Mouse (Mus musculus) lung, postnatal 0 days (tissue): ENCODE results near the gene Olfr520. TPM values are rescaled to one million over a fixed set of nuclear protein-coding genes. Genes with fewer than 3 reads are reported as not detected.

Experiments
- ATAC-seq: fragments of 200-750 bp; cut with Nextera tagmentation; 2 replicates; pipeline ENCODE4 v1.8.0; 2017; ENCODE audit warnings: moderate library complexity
- DNase-seq: peaks from one replicate; pipeline ENCODE4 v3.0.0-alpha.2; 2016; ENCODE audit warnings: low spot score
- H3K27ac ChIP-seq: fragments of 300-500 bp; sonication (generic); 2 replicates; pipeline ENCODE4 v1.5.1; 2014; ENCODE audit warnings: antibody characterized with exemption, mild to moderate bottlenecking, low read length, mixed read lengths
- H3K27me3 ChIP-seq: fragments of 300-500 bp; sonication (generic); replicated peaks from 2 replicates; pipeline ENCODE4 v1.6.1; 2014; ENCODE audit warnings: low read length, mixed read lengths; ENCODE audit not compliant: insufficient read depth
- H3K36me3 ChIP-seq: fragments of 300-500 bp; sonication (generic); 2 replicates; pipeline ENCODE4 v1.6.1; 2014; ENCODE audit warnings: low read length, mixed read lengths; ENCODE audit not compliant: insufficient read depth
- H3K4me1 ChIP-seq: fragments of 300-500 bp; sonication (generic); 2 replicates; pipeline ENCODE4 v1.6.1; 2014; ENCODE audit warnings: antibody characterized with exemption, low read depth, low read length, mixed read lengths; ENCODE audit not compliant: insufficient read depth
- H3K4me2 ChIP-seq: fragments of 300-500 bp; sonication (generic); replicated peaks from 2 replicates; pipeline ENCODE4 v1.6.1; 2014; ENCODE audit warnings: low read depth, mild to moderate bottlenecking, low read length, moderate library complexity, mixed read lengths
- H3K4me3 ChIP-seq: fragments of 300-500 bp; sonication (generic); 2 replicates; pipeline ENCODE4 v1.5.1; 2014; ENCODE audit warnings: low read depth, low read length
- H3K9ac ChIP-seq: fragments of 300-500 bp; sonication (generic); replicated peaks from 2 replicates; pipeline ENCODE4 v1.6.1; 2014; ENCODE audit warnings: low read depth, mild to moderate bottlenecking
- H3K9me3 ChIP-seq: fragments of 300-500 bp; sonication (generic); 2 replicates; pipeline ENCODE4 v1.6.1; 2016; ENCODE audit warnings: low read length, mixed read lengths
- CTCF ChIP-seq: IDR thresholded peaks from 2 replicates; pipeline ENCODE4 v1.5.1; 2016; ENCODE audit warnings: antibody characterized with exemption, mild to moderate bottlenecking
- EP300 ChIP-seq: IDR thresholded peaks from 2 replicates; pipeline ENCODE4 v1.6.1; 2016; ENCODE audit warnings: antibody characterized with exemption, mild to moderate bottlenecking, control low read depth
- WGBS: fragments of 180-500 bp; shearing (Covaris S2); extraction: QIAGEN DNeasy Blood & Tissue Kit; methylation state at CpG from one replicate; pipeline ENCODE4 v1.1.7; 2014; 5-methylcytosine and 5-hydroxymethylcytosine counted together
- polyA plus RNA-seq: library from polyadenylated mRNA; unstranded; fragments of >200 nt; fragmentation: Nextera tagmentation; extraction: Ambion mirVana; gene quantifications from 2 replicates; pipeline ENCODE4 v1.2.1, GENCODE M21; 2015

The Olfr520 gene
- polyA plus RNA-seq, 1 experiment from 2014 or later, result not detected

DNA sequence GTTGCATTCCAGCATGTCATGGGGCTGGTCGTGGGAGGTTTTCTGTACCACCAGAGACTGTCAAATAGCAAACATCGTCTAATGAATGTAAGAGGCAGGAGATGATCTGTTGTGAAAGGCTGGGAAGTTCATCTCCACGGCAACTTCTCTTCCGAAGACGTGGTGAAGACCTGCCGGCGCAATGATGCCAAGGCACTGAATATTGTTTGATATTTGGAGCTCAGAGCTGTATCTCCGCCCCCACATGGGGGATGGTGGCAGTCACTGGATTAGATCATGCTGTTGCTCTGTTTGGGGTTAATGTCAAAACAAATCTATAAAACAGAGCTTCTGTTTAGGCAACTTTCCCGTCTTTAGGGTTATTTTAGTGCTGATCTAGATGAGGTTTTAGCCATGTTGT is 9.2 kb downstream of the Olfr520 start:
- Histone ChIP-seq H3K4me2 (no peak overlapping the region), H3K9ac (no peak overlapping the region), H3K27me3 (no peaks in the 10 kb centered on the region), H3K9me3 (no peaks in the 10 kb centered on the region), H3K27ac (no peak overlapping the region), H3K4me3 (no peak overlapping the region), H3K4me1 (no peaks in the 10 kb centered on the region), H3K36me3 (no peaks in the 10 kb centered on the region)
- WGBS, result 47% methylated on average over 9 of the region's 9 CpGs
- ATAC-seq (peak; percentile 26; the same call in 1 of the 2 replicates), DNase-seq (peak; percentile 35)
- no peak for TF ChIP-seq EP300
- no peak for TF ChIP-seq CTCF

DNA sequence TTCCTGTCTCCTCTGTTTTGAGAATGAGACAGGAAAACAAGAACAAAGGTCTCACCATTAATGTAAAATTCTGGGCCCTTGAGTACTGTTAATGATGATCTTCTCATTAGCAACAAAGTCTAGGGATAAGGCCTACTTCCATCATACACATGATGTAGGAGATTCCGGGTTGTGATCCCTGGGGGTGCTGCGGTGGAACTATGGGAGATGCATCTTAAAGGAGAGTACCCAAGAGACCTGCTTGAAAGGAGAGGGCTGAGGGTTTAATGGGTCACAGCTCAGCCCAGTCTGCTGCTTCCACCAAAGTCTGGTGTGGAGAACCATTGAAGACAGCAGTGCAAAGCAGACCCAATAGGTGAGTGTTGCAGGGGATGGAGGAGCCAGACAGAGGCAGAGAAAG is 33.1 kb downstream of the Olfr520 start, which contains the start of gene Olfr521:
Gene Olfr521 (plus strand): TSS at position 301 of the 400 bp plus-strand sequence.
- no peaks in the 10 kb centered on the region for H3K27me3 ChIP-seq
- H3K9me3 ChIP-seq, result peaks cover 6% of the 10 kb centered on the region; the same call in 1 of the 2 replicates
- no peak for DNase-seq
- H3K27ac ChIP-seq, result no peak within 1 kb of the TSS
- TF ChIP-seq CTCF (no peak), EP300 (no peak)
- H3K36me3 ChIP-seq, result no peaks in the 10 kb centered on the region
- no peak within 1 kb of the TSS for H3K4me3 ChIP-seq
- H3K9ac ChIP-seq, result no peak within 1 kb of the TSS
- no peak within 1 kb of the TSS for H3K4me2 ChIP-seq
- H3K4me1 ChIP-seq, result no peaks in the 10 kb centered on the region
- no peak for ATAC-seq
- WGBS, result 95% methylated on average over 2 of the region's 2 CpGs

DNA sequence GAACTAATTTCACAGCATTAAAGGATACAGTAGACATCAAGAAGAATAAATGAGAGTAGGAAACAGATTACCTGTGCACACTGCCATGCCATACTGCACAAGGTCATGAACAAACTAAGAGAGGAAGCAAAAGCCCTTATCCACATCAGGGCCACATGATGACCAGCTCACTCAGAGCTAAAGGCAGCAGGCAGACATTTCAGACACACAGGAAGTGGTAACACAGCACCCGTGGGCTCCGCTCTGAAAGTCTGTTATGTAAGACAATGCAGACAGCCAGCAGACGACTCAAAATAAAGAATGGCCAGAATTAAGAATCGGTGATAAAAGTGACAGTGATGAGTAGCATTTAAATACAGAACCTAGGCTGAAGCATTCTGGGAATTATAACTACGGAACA is 51.3 kb downstream of the Olfr520 start:
- Histone ChIP-seq H3K4me1 (no peaks in the 10 kb centered on the region), H3K4me3 (no peak overlapping the region), H3K4me2 (no peak overlapping the region), H3K27me3 (no peaks in the 10 kb centered on the region), H3K9ac (no peak overlapping the region), H3K36me3 (no peaks in the 10 kb centered on the region), H3K27ac (no peak overlapping the region), H3K9me3 (no peaks in the 10 kb centered on the region)
- no peak for ATAC-seq
- TF ChIP-seq EP300 (no peak), CTCF (no peak)
- peak; percentile 17 for DNase-seq
- 52% methylated on average over 5 of the region's 5 CpGs for WGBS

DNA sequence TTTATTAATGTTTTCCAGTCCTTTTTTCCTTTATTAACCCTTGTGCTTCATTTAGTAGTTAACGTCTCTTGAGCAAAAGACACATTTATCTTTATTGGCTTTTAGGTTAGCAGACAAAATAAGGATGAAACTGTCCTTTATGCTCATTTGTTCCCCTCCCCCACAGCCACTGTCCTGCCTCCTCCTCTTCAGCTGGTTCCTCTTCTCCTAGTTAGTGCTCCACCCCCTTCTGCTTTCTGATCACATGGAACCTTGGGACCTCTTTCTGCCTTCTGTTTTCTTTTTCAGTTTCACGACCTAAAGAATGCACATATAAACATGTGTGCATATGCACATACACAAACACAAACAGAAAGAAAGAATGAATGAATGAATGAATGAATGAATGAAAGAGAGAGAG is 51.8 kb downstream of the Olfr520 start:
- Histone ChIP-seq H3K4me3 (no peak overlapping the region), H3K27me3 (no peaks in the 10 kb centered on the region), H3K9ac (no peak overlapping the region), H3K4me1 (no peaks in the 10 kb centered on the region), H3K4me2 (no peak overlapping the region), H3K9me3 (no peaks in the 10 kb centered on the region), H3K27ac (no peak overlapping the region), H3K36me3 (no peaks in the 10 kb centered on the region)
- TF ChIP-seq EP300 (no peak), CTCF (no peak)
- 54% methylated on average over 2 of the region's 2 CpGs for WGBS
- DNase-seq (peak; percentile 27), ATAC-seq (no peak)

DNA sequence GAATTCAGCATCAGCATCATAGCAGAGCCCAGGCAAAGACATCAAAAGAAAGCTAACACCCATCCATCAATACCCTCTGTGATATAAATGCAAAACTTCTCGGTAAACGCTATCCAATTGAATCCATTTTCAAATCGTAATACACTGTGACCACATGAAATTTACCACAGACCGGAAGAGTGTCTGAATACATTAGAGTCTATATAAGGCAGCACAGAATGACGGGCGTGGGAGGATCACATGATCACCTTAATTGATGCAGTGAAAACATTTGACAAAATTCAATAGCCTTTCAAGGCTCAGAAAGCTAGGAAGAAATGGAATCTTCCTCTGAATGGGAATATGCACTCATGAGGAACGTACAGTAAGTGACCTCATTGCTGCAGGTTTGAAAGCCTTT is 53.3 kb downstream of the Olfr520 start:
- Histone ChIP-seq H3K9me3 (no peaks in the 10 kb centered on the region), H3K4me3 (no peak overlapping the region), H3K27me3 (no peaks in the 10 kb centered on the region), H3K4me2 (no peak overlapping the region), H3K27ac (no peak overlapping the region), H3K9ac (no peak overlapping the region), H3K36me3 (no peaks in the 10 kb centered on the region), H3K4me1 (no peaks in the 10 kb centered on the region)
- WGBS, result 87% methylated on average over 7 of the region's 7 CpGs
- TF ChIP-seq EP300, result no peak
- DNase-seq (no peak), ATAC-seq (no peak)

DNA sequence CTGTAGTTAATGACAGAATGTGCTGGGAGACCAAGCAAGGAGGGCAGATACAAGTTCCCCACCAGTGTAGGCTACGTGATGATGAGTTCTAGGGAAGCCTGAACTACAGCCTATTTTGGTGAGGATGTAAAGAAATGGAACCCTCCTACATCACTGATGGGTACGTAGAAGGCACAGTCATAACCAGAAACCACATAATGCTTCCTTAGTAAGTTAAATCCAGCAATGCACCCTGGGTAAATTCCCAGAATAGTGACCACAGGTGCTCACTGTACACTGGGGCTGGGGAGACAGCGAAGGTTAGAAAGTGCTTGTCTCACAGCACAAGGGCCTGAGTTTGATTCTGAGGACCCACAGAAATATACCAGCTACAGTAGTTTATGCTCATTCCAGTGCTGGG is 55.5 kb downstream of the Olfr520 start:
- Histone ChIP-seq H3K4me2 (no peak overlapping the region), H3K27me3 (no peaks in the 10 kb centered on the region), H3K4me1 (no peaks in the 10 kb centered on the region), H3K9ac (no peak overlapping the region), H3K36me3 (no peaks in the 10 kb centered on the region), H3K9me3 (no peaks in the 10 kb centered on the region), H3K27ac (no peak overlapping the region), H3K4me3 (no peak overlapping the region)
- 76% methylated on average over 3 of the region's 3 CpGs for WGBS
- DNase-seq, result no peak
- TF ChIP-seq CTCF, result no peak
- no peak for TF ChIP-seq EP300
- no peak for ATAC-seq

Other genes with a start within 250 kb of the Olfr520 start
- gene Rps3, start 246.5 kb upstream of the Olfr520 start, polyA plus RNA-seq, result 594 and 625 TPM in 2 replicates
- gene Arrb1, start 194.8 kb upstream of the Olfr520 start, polyA plus RNA-seq, result 21.7 and 25.7 TPM in 2 replicates
- gene Tpbgl, start 103.2 kb upstream of the Olfr520 start, polyA plus RNA-seq, result 0.58 and 0.79 TPM in 2 replicates
- 3.8 and 3.9 TPM in 2 replicates for gene Slco2b1, start 18.9 kb upstream of the Olfr520 start, polyA plus RNA-seq
- gene Olfr521, start 33.2 kb downstream of the Olfr520 start, polyA plus RNA-seq, result not detected in 2 replicates
- 5.8 and 7.6 TPM in 2 replicates for gene Neu3, start 98.1 kb downstream of the Olfr520 start, polyA plus RNA-seq
- 1.1 and 1.3 TPM in 2 replicates for gene Xrra1, start 128.8 kb downstream of the Olfr520 start, polyA plus RNA-seq
- 318 and 342 TPM in 2 replicates for gene Spcs2, start 133.2 kb downstream of the Olfr520 start, polyA plus RNA-seq